Mouse (Mus musculus) heart, embryonic 11.5 days (tissue): ENCODE measurements around the gene Padi3. TPM values are rescaled to one million over a fixed set of nuclear protein-coding genes. Genes with fewer than 3 reads are reported as not detected.
A peak's percentile ranks its signal among the peaks of the same experiment; 100 is the strongest.

Experiments used
- ATAC-seq: fragments of 200-750 bp; cut with Nextera tagmentation; replicated peaks from 2 replicates; pipeline ENCODE4 v1.8.0; 2017; ENCODE audit warnings: moderate library complexity; ENCODE audit not compliant: insufficient number of reproducible peaks, low FRiP score, low TSS enrichment
- H3K27ac ChIP-seq: fragments of 300-500 bp; sonication (generic); 2 replicates; pipeline ENCODE4 v1.5.1; 2014; ENCODE audit warnings: mild to moderate bottlenecking, low read depth, low read length
- H3K27me3 ChIP-seq: fragments of 300-500 bp; sonication (generic); 2 replicates; pipeline ENCODE4 v1.6.1; 2014; ENCODE audit warnings: mild to moderate bottlenecking, low read length, mixed read lengths; ENCODE audit not compliant: control insufficient read depth, insufficient read depth
- H3K36me3 ChIP-seq: fragments of 300-500 bp; sonication (generic); 2 replicates; pipeline ENCODE4 v1.6.1; 2014; ENCODE audit warnings: mild to moderate bottlenecking, low read length, moderate library complexity, mixed read lengths; ENCODE audit not compliant: control insufficient read depth, insufficient read depth
- H3K4me1 ChIP-seq: fragments of 300-500 bp; sonication (generic); 2 replicates; pipeline ENCODE4 v1.6.1; 2014; ENCODE audit warnings: low read length; ENCODE audit not compliant: control insufficient read depth, insufficient read depth
- H3K4me2 ChIP-seq: fragments of 300-500 bp; sonication (generic); 2 replicates; pipeline ENCODE4 v1.6.1; 2014; ENCODE audit warnings: mild to moderate bottlenecking, moderate library complexity
- H3K4me3 ChIP-seq: fragments of 300-500 bp; sonication (generic); 2 replicates; pipeline ENCODE4 v1.5.1; 2014; ENCODE audit warnings: low read depth, low read length
- H3K9ac ChIP-seq: fragments of 300-500 bp; sonication (generic); 2 replicates; pipeline ENCODE4 v1.6.1; 2014; ENCODE audit warnings: mild to moderate bottlenecking, low read depth, low read length, moderate library complexity
- H3K9me3 ChIP-seq: fragments of 300-500 bp; sonication (generic); replicated peaks from 2 replicates; pipeline ENCODE4 v1.6.1; 2016; ENCODE audit warnings: low read length; ENCODE audit not compliant: control insufficient read depth
- WGBS: fragments of 180-500 bp; shearing (Covaris S2); extraction: QIAGEN DNeasy Blood & Tissue Kit; methylation state at CpG from one replicate; pipeline ENCODE4 v1.1.7; 2014; ENCODE audit not compliant: insufficient replicate concordance; 5-methylcytosine and 5-hydroxymethylcytosine counted together
- polyA plus RNA-seq: library from polyadenylated mRNA; unstranded; fragments of >200 nt; fragmentation: Nextera tagmentation; extraction: Ambion mirVana; gene quantifications from 2 replicates; pipeline ENCODE4 v1.2.1, GENCODE M21; 2014

Gene Padi3
- polyA plus RNA-seq, 1 experiment from 2014 or later, result 0.39 TPM

GRCm38 (mm10) chr4:140845666-140846065, 35.2 kb upstream of the Padi3 start, which contains the start of gene Padi1:
TSS of gene Padi1 (minus strand) at chr4:140845778.
- 76% methylated on average over 6 of the region's 6 CpGs for WGBS
- no peak within 1 kb of the TSS for H3K27ac ChIP-seq

DNA sequence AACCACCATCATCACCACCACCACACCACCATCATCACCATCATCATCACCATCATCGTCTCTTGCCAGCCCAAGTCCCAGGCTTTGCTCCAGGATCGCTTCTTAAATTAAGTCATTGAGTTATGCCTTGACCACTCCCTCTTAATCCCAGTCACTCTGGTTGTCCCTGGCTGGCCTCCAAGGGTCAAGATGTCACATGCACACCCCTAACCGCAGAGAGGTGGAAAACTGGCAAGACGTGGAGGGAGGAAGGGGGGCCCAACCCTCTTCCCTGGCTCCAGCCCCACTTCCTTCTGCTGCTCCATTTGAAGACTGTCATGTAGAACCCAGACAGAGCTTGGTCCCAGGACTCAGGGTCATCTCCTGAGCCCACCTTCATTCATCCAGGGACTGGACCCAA, 34.5 kb upstream of the Padi3 start:
- 75% methylated on average over 4 of the region's 4 CpGs for WGBS
- Histone ChIP-seq H3K27me3 (peaks cover 4% of the 10 kb centered on the region; the same call in 1 of the 2 replicates), H3K36me3 (no peaks in the 10 kb centered on the region), H3K4me2 (no peak overlapping the region), H3K9me3 (no peaks in the 10 kb centered on the region), H3K9ac (no peak overlapping the region), H3K27ac (no peak overlapping the region), H3K4me3 (no peak overlapping the region), H3K4me1 (no peaks in the 10 kb centered on the region)
- no peak for ATAC-seq

More at GRCm38 (mm10) chr4:140845666-140846065, 35.2 kb upstream of the Padi3 start, which contains the start of gene Padi1:
- Histone ChIP-seq H3K9me3 (no peaks in the 10 kb centered on the region), H3K4me3 (no peak within 1 kb of the TSS), H3K9ac (no peak within 1 kb of the TSS), H3K4me2 (no peak within 1 kb of the TSS), H3K36me3 (no peaks in the 10 kb centered on the region), H3K4me1 (no peaks in the 10 kb centered on the region), H3K27me3 (peaks cover 4% of the 10 kb centered on the region; the same call in 1 of the 2 replicates)
- no peak for ATAC-seq

- H3K4me2 ChIP-seq, result no peak overlapping the region
- H3K36me3 ChIP-seq, result no peaks in the 10 kb centered on the region
- peaks cover 4% of the 10 kb centered on the region; the same call in 1 of the 2 replicates for H3K27me3 ChIP-seq
- ATAC-seq, result no peak
- H3K27ac ChIP-seq, result no peak overlapping the region
- WGBS, result 67% methylated on average over 15 of the region's 15 CpGs
- H3K9ac ChIP-seq, result no peak overlapping the region
- no peaks in the 10 kb centered on the region for H3K9me3 ChIP-seq
- no peaks in the 10 kb centered on the region for H3K4me1 ChIP-seq
- H3K4me3 ChIP-seq, result no peak overlapping the region
Observed at GRCm38 (mm10) chr4:140843670-140844280, 33.3 kb upstream of the Padi3 start.

- H3K9me3 ChIP-seq, result no peaks in the 10 kb centered on the region
- 81% methylated on average over 1 of the region's 1 CpGs for WGBS
- H3K27me3 ChIP-seq, result no peaks in the 10 kb centered on the region; the same call in 1 of the 2 replicates
- ATAC-seq, result no peak
- H3K4me2 ChIP-seq, result no peak overlapping the region
- no peak overlapping the region for H3K4me3 ChIP-seq
- H3K27ac ChIP-seq, result no peak overlapping the region
- no peaks in the 10 kb centered on the region for H3K36me3 ChIP-seq
- no peak overlapping the region for H3K9ac ChIP-seq
- H3K4me1 ChIP-seq, result no peaks in the 10 kb centered on the region
Observed at GRCm38 (mm10) chr4:140842909-140843308, 32.5 kb upstream of the Padi3 start.

GRCm38 (mm10) chr4:140837879-140838278, 27.4 kb upstream of the Padi3 start:
- Histone ChIP-seq H3K9me3 (no peaks in the 10 kb centered on the region), H3K9ac (peak overlapping the region; percentile 12; the same call in 1 of the 2 replicates), H3K4me3 (peak overlapping the region; percentile 14; the same call in 1 of the 2 replicates), H3K27ac (no peak overlapping the region; the same call in 1 of the 2 replicates), H3K4me2 (peak overlapping the region; percentile 50), H3K27me3 (peaks cover 13% of the 10 kb centered on the region), H3K4me1 (0 out of 2 replicates have a peak, but pooled peaks cover 3% of the 10 kb centered on the region), H3K36me3 (no peaks in the 10 kb centered on the region)
- ATAC-seq, result no peak; the same call in 1 of the 2 replicates
- 18% methylated on average over 8 of the region's 8 CpGs for WGBS

GRCm38 (mm10) chr4:140836208-140836866, 25.9 kb upstream of the Padi3 start:
- no peak overlapping the region for H3K4me3 ChIP-seq
- 0 out of 2 replicates have a peak, but pooled peaks cover 3% of the 10 kb centered on the region for H3K4me1 ChIP-seq
- H3K27ac ChIP-seq, result no peak overlapping the region
- H3K4me2 ChIP-seq, result no peak overlapping the region
- peaks cover 16% of the 10 kb centered on the region for H3K27me3 ChIP-seq
- 74% methylated on average over 11 of the region's 11 CpGs for WGBS
- no peak for ATAC-seq
- H3K36me3 ChIP-seq, result no peaks in the 10 kb centered on the region
- H3K9ac ChIP-seq, result no peak overlapping the region
- H3K9me3 ChIP-seq, result no peaks in the 10 kb centered on the region

GRCm38 (mm10) chr4:140835682-140836081, 25.2 kb upstream of the Padi3 start:
- H3K9me3 ChIP-seq, result no peaks in the 10 kb centered on the region
- 12% methylated on average over 10 of the region's 10 CpGs for WGBS
- peak overlapping the region; percentile 2; the same call in 1 of the 2 replicates for H3K4me2 ChIP-seq
- H3K27me3 ChIP-seq, result peaks cover 16% of the 10 kb centered on the region
- no peaks in the 10 kb centered on the region for H3K36me3 ChIP-seq
- no peak overlapping the region for H3K27ac ChIP-seq
- H3K4me1 ChIP-seq, result 0 out of 2 replicates have a peak, but pooled peaks cover 3% of the 10 kb centered on the region
- H3K4me3 ChIP-seq, result no peak overlapping the region
- ATAC-seq, result 0 out of 2 replicates have a peak, but pooled peaks have one; percentile 53
- no peak overlapping the region for H3K9ac ChIP-seq

DNA sequence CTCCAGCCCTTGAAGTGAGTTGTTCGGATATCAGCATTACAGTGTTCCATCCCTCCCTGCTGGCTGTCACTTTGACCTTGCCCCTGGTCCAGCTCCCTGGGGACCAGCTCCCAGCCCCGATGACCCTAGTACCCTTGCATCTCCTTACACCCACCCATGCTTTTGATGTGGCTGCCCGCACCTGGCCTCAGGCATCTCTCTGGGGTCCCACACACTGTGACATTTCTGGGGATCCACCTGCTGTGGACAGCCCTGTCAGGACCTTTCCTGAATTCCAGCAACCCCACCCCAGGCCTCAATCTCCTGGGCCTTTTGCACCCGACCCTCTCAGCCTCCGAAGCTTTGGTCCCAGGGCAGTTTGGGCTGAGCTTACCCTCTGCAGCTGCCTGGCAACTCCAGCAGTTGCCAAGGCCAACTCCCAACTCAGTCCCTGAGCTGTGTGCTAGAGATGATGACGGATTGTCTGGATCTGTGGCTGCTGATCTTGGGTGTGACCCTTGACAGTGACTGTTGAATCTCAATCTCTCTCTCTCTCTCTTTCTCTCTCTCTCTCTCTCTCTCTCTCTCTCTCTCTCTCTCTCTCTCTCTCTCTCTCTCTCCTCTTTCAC, 24.0 kb upstream of the Padi3 start:
- H3K9me3 ChIP-seq, result no peaks in the 10 kb centered on the region
- no peak overlapping the region for H3K4me2 ChIP-seq
- no peak for ATAC-seq
- 0 out of 2 replicates have a peak, but pooled peaks cover 3% of the 10 kb centered on the region for H3K4me1 ChIP-seq
- 72% methylated on average over 6 of the region's 6 CpGs for WGBS
- H3K27ac ChIP-seq, result no peak overlapping the region
- peaks cover 16% of the 10 kb centered on the region for H3K27me3 ChIP-seq
- H3K9ac ChIP-seq, result no peak overlapping the region
- no peaks in the 10 kb centered on the region for H3K36me3 ChIP-seq
- H3K4me3 ChIP-seq, result no peak overlapping the region
